Mouse (Mus musculus) frontal cortex, postnatal 10 days (tissue): ENCODE measurements around the gene Lmx1a.
A peak's percentile ranks its signal among the peaks of the same experiment; 100 is the strongest.

ENCODE experiments used
- DNase-seq, 2 experiments: peaks; one replicate each; pipeline ENCODE4 v3.0.0; 2022; ENCODE audit warnings: low spot score in 2 of 2, mixed read lengths in 1 of 2

Gene Lmx1a

GRCm38 (mm10) chr1:167689232-167689261 is at the start of gene Lmx1a:
Gene Lmx1a, plus strand, starts transcription at chr1:167689237.
- no peak for DNase-seq

GRCm38 (mm10) chr1:167644866-167645537 is 44.0 kb upstream of the Lmx1a start:
- DNase-seq: peak; percentile 45 to 78

- DNase-seq: no peak
Observed at GRCm38 (mm10) chr1:167648670-167649069, 40.4 kb upstream of the Lmx1a start.

GRCm38 (mm10) chr1:167649122-167649633 is 39.9 kb upstream of the Lmx1a start:
- DNase-seq: no peak

GRCm38 (mm10) chr1:167652336-167652735 is 36.7 kb upstream of the Lmx1a start:
- DNase-seq: no peak

GRCm38 (mm10) chr1:167659065-167659464 is 30.0 kb upstream of the Lmx1a start:
- DNase-seq: no peak

GRCm38 (mm10) chr1:167660521-167661101 is 28.4 kb upstream of the Lmx1a start:
- peak; percentile 43 to 53 for DNase-seq

GRCm38 (mm10) chr1:167661123-167661522 is 27.9 kb upstream of the Lmx1a start:
- DNase-seq: no peak

GRCm38 (mm10) chr1:167663136-167663535 is 25.9 kb upstream of the Lmx1a start:
- DNase-seq: no peak

- no peak for DNase-seq
Observed at GRCm38 (mm10) chr1:167669796-167670195, 19.2 kb upstream of the Lmx1a start.

GRCm38 (mm10) chr1:167672433-167672987 is 16.5 kb upstream of the Lmx1a start:
- no peak for DNase-seq

- DNase-seq: no peak
Observed at GRCm38 (mm10) chr1:167679061-167679460, 10.0 kb upstream of the Lmx1a start.

GRCm38 (mm10) chr1:167688001-167688346 is 1.1 kb upstream of the Lmx1a start:
- no peak for DNase-seq

GRCm38 (mm10) chr1:167688347-167689231 is 448 bp upstream of the Lmx1a start:
- DNase-seq: no peak

GRCm38 (mm10) chr1:167689262-167690137 is 463 bp downstream of the Lmx1a start:
- no peak for DNase-seq

- no peak for DNase-seq
Observed at GRCm38 (mm10) chr1:167690138-167690710, 1.2 kb downstream of the Lmx1a start.

GRCm38 (mm10) chr1:167690716-167691550 is 1.9 kb downstream of the Lmx1a start:
- no peak for DNase-seq

GRCm38 (mm10) chr1:167691911-167692682 is 3.1 kb downstream of the Lmx1a start:
- DNase-seq: no peak

- no peak for DNase-seq
Observed at GRCm38 (mm10) chr1:167692683-167693045, 3.6 kb downstream of the Lmx1a start.
